Mouse (Mus musculus): ENCODE measurements at regions not wholly inside any gene's neighbourhood (a gene's known extent, or its start where the extent isn't known, plus 50 kb on each side); places are given as distances from the start of the nearest gene placed in this dataset.

DNA sequence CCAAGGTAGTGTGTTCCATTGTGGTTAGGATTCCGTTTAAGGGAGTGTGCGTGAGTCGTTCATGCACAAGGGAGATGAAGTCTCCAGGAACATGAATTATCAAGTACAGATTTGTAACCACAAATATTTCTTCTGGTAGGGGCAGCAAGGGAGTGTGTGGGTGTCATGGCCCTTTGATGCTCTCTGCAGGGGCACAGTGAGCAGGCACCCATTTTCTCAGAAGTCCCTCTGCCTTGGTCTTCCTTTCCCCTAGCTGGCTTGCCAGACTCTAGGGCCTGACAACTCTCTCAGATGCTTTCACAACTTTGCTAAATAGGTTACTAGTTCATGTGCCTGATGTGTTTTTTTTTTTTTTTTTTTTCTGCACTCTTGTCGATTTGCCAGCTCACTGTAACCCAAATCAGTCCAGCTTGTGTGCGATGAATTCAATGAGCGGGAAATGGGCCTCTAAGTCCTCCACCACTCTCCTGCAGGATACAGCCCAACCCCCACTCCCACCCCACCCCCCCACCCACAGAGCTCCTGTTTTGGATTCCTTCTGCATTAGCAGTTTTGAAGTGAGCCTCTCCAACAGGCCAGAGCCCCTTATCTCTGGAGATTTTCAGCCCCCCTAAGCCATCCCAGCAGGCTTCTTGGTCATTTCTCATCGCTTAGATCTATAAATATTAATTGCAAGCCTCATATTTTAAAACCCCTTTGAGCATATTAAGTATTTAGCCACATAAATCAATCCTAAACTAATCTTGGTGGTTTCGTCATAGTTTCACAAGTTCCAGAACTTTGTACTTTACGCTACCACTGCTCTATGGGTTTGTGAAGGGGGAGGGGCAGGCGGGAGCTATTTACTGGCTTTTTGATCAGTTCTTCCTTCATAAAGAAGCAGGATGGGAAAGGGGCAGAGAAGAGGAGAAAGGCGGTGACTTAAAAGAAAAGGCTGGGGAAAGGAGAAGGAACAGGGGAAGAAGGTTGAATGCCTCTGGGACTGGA is 628.4 kb upstream of the Cdh11 start:
- ATAC-seq (ENCODE audit: insufficient number of reproducible peaks, low FRiP score, low TSS enrichment) = no peak

DNA sequence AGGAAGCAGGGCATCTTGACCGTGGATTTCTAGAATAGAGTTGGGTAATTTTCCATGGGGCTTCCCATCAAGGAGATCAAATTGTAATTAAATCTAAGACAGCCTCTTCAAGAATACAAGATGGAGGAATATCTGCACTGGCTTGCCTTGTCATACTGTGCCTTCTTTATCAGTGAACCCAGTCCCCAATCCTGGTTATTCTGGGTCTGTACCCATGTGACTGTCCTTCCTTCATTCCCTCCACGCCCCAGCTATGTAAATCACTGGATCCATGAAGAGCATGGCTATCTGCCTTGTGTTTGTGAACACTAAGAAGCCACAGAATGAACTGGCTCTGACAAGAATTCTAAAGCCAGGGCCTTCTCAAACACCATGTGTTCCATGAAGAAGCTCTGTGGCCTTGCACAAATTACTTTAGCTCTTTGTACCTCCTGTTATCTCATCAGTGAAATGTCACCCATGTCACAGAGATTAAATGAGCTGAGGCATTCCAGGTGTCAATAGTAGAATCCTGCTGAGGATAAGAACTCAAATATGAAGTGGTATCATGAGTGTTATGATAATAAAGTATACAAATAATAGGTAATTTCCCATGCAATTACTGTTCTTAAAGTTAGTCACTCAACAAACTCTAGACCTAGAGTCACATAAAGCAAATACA is 637.0 kb upstream of the Cdh11 start:
- no peak for ATAC-seq (ENCODE audit: insufficient number of reproducible peaks, low FRiP score, low TSS enrichment)

DNA sequence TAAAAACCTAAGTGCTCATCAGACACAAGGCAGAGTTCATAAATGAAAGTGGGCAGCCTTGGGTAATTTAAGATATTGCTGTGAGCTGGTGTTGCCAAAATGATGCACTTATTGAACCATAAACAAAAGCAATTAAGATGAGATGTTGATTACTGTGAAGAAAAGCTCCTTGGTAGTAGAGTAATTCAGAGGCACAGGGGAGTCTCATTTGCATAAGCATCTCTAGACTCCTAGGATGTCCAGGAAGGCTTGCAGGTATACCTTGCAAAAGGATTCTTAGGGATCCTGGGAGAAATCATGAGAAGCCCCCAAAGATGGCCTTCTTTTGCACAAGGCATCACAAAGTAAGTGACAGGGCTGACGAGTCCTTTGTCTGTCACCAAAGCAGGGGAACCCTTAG is 640.5 kb upstream of the Cdh11 start:
- ATAC-seq (ENCODE audit: insufficient number of reproducible peaks, low FRiP score, low TSS enrichment) = no peak

DNA sequence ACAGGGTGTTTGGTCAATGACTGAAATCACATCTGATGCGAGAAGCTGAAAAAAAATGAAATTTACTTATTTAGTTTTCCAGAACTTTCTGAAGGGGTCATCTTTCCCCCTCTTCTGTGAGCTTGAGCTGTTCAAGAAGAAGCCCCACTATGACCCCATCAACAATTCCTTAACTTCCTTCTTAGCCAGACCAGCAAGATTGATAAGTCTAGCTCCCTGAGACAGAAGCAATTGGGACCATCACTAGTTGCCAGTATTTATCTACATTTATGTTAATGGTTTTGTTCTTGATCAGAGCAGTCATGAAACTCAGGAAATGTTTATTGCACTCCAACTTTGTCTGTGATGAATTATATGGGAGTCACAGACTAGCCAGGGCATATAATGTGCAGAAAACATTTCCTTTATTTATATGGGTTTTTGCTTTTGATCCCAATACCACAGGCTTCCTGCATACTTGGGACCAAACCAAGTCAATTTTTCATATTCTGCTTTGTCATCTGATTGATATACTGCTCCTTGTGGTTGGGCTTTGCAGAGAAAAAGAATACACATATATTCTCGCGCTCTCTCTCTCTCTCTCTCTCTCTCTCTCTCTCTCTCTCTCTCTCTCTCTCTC is 645.5 kb upstream of the Cdh11 start:
- no peak for ATAC-seq (ENCODE audit: insufficient number of reproducible peaks, low FRiP score, low TSS enrichment)

DNA sequence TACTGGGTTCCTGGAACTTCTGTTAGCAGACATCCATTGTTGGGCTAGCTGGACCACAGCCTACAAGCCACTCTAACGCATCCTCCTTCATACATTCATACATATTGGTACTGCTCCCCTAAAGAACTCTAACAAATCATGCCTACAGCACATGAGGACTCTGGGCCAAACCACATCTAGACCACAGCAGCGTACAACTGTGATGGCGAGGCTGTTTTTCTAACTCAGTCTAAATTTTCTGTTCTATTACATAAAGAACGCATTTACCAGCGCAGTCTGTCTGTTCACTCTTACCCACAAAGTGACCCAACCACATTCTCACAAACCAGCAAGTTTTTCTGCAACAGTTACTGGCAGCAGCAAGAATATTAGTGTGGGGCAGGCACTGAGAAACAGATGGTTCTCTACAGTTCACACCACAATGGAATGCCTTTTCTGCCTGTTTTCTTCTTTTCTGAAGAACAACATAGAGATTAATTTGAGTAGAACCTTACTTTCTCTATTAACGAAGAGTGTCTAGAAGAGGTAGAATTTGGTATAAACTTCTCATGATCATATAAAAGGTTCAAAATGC is 648.2 kb upstream of the Cdh11 start:
- no peak for ATAC-seq (ENCODE audit: insufficient number of reproducible peaks, low FRiP score, low TSS enrichment)

DNA sequence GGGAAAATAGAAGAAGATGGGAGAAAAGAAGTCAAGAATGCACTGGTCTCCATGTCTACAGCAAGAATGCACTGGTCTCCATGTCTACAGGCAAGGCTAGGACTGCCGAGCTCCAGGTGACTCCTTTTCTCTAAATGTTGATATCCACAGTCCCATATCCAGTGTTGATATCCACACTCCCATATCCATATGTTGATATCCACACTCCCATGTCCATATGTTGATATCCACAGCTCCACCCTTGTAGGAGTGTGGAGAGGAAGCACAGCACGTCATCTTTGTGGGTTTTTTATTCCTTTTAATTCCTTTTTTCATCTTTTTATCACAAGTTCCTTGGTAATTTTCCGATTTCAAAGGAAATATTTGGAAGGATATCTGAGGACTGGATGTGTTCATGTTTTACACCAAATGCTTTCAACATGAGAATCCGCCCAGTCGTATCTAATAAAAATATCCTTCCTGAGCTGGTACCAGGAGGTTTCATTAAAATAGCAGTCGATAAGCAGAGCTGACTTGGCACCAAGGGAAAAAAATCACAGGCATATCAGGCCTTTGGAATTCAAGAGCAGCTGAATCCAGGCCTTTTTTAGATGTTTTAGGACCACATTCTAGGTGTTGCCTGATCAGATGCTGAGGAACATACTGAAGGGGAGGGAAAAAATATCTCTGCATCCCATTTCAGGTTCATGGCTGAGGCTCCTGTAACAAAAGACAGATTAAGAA is 653.7 kb upstream of the Cdh11 start:
- ATAC-seq (ENCODE audit: insufficient number of reproducible peaks, low FRiP score, low TSS enrichment) = no peak

DNA sequence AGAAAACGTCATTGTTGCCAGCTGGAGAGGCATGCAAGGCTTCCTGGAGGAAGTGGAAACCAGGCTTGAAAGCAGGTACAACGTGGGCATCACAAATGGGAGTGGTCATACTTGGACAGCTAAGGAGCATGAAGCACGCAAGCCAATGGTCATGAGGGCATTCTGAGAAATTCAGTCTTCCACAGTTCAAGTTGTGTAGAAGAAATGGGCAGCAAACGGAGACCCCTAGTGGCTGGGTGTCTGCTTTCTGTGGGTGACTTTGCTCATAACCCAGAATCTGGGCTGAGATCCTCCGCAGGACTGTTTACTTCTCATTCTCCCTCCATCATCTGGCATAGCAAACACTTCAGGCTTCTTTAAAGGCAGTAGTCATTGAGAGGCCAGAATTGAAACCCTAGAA is 655.7 kb upstream of the Cdh11 start:
- no peak for ATAC-seq (ENCODE audit: insufficient number of reproducible peaks, low FRiP score, low TSS enrichment)

DNA sequence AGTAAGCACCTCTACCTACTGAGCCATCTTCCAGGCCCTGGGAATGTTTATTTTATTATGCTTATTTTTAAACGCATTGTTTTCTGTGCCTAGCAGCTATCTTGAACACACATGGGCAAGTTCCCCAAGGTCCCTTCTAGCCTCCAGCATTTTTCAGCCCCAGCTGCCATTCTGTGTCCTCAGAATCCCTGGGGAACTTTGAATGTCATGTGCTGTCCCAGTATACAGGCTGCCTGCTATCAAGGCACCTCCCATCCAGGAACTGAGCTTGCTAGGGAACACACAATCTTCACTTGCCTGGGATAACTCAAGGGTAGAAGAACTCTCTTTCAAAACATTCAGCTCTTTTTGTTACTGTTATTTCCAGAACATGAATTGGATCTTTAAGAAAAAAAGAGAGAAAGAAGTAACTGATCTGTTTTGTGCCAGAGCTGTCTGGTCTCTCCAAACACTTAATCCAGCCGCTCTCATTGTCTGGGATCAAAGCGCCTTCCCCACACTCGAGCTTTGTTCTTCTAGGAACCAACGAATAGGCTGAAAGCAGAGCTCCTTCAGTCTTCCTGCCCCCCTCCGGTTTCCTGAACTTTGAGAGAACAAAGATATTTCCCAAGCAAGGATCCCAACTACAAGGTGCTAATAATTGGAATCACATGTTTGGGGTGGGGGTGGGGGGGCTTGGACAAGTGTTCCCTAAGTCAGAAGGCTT is 657.1 kb upstream of the Cdh11 start:
- ATAC-seq (ENCODE audit: insufficient number of reproducible peaks, low FRiP score, low TSS enrichment) = no peak

DNA sequence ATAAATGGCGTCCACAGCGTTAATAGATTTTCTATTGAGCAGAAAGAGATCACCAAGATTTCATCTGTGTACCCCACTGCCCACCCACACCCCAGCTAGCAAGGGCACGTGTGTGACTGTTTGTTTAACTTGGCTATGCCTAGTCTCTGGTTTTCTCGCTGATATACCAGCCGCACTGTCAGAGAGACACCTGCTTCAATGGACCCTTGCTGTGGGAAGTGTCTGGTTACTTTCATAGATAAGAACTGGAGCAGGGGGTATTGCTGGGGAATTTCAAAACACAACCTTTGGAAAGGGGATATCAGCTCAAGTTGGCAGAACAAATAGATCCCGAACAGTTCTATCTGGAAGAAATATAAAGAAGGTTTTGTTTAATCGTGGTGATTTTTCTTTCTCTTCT is 656.8 kb upstream of the Cdh5 start:
- ATAC-seq (ENCODE audit: insufficient number of reproducible peaks, low FRiP score, low TSS enrichment) = no peak

DNA sequence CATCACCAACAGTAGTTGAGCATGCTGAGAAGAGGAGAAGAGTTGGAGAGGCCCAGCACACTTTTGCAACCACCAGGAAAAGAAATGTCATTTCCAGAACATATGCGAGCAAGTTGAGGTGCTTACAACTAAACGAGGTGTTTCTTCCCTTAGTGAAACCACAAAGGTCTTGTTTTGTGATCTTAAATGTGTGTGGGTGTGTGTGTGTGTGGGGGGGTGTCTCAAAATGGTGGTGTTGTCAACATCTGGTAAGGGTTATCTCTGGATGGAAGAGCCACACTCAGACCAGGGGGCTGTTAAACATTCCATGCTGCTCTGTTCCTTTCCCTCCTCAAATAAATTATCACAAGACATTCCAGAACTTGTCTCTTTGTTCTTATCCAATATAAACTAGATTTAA is 656.0 kb upstream of the Cdh5 start:
- no peak for ATAC-seq (ENCODE audit: insufficient number of reproducible peaks, low FRiP score, low TSS enrichment)

DNA sequence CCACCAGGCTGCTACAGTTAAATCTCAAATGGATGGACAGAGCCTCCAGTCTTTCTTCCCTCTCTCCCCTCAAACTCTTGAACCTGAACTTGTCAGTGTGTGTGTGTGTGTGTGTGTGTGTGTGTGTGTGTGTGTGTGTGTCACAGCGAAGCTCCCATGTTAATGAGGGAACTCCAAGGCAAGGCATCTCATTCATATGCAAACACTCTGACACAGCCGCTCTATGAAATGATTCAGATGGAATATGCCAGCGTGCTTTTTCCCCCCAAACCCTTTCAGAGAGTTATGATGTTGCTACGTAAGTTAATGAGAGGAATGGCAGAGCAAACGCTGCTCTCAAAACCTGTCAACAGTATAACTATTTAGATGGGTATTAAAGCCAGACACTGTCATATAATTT is 653.5 kb upstream of the Cdh5 start:
- ATAC-seq (ENCODE audit: insufficient number of reproducible peaks, low FRiP score, low TSS enrichment) = no peak

DNA sequence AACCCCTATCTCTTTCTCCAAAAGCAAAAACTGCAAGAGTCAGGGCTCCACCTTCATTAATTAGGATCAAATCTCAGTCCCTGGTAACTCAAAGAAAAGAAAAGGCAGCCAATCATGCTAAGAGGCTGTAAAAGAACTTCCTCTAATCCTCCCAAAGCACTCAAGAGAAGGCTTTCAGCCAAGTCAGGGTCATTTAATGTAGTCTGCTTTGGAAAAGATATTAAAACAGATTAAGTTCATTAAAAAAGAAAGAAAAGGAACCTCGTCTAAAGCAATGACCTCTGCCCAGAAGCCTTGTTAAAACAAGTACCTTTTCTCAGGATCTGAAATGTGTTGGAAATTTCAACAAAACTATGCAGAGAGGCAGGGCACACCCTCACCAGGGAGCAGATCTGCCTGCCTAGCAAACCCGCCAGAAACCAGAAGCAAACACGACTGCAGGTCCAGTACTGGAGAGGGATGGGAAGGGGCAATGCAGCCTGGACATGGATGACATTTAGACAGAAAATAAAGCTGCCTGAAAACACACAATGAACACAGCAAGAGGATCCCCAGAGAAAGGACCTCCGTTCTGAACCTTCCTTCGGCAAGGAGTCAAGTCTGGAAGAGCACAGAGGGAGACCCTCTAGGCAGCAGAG is 649.9 kb upstream of the Cdh5 start:
- ATAC-seq (ENCODE audit: insufficient number of reproducible peaks, low FRiP score, low TSS enrichment) = no peak

DNA sequence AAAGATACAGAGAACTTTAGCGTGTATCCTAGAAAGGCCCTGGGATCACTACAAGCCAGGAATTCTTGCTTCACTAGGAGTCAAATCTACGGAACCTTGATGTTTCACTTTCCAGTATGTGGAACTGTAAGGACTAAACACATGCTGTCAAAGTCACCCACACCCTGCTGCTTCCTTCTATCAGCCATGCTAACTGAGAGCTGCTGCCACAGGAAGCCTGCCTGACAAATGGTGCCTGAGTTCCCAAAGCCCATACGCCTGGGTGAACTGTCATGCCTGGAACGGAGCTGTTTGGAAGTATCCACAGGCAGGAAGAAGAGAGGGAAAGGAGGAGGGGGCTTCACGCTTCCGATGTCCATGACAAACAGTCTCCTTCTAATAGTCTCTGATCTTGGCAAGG is 644.2 kb upstream of the Cdh5 start:
- ATAC-seq (ENCODE audit: insufficient number of reproducible peaks, low FRiP score, low TSS enrichment) = no peak

DNA sequence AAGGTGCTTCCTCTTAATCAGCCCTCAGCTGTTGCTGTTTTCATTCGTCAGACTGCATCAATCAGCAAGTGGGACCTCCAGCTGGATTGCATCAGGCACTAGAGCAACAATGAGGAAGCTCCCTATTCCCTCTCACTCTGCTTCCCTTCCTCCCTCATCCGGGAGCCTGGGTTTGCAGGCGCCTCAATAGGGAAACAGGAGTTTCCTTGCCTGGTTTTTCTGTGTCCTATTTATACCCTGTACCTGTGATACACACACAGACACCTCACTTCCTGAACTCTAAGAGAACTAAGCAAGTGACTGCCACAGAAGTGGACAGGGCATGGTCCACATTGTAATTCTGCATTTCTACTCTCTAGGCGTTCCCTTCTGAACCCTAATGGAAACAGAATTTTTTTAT is 637.9 kb upstream of the Cdh5 start:
- no peak for ATAC-seq (ENCODE audit: insufficient number of reproducible peaks, low FRiP score, low TSS enrichment)

DNA sequence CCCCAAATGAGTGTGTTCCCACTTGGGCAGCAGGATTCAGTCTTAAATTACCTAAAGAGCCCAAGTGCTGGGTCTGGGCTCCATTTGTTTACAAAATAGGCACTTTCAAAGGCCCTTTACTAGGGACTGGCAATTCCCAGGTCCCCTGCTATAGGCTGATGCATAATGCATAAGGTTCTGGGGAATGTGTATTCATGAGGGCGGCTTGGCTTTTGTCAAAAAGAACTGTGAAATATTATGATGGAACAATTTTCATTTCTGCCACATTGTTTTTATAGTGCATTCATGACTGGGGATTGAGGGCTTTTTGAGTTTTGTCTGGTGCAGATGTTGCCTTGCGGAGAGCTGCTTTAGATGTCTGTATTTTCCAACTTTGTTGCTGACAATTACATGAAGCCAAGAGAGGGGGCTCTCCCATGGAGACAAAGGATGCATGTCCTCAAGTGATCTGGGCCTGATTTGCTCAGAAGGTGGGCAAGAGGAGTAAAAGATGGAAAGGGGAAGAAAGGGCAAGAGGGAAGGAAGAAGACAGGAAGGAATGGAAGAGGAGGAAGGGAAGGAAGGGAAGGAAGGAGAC is 636.6 kb upstream of the Cdh5 start:
- ATAC-seq (ENCODE audit: insufficient number of reproducible peaks, low FRiP score, low TSS enrichment) = no peak

DNA sequence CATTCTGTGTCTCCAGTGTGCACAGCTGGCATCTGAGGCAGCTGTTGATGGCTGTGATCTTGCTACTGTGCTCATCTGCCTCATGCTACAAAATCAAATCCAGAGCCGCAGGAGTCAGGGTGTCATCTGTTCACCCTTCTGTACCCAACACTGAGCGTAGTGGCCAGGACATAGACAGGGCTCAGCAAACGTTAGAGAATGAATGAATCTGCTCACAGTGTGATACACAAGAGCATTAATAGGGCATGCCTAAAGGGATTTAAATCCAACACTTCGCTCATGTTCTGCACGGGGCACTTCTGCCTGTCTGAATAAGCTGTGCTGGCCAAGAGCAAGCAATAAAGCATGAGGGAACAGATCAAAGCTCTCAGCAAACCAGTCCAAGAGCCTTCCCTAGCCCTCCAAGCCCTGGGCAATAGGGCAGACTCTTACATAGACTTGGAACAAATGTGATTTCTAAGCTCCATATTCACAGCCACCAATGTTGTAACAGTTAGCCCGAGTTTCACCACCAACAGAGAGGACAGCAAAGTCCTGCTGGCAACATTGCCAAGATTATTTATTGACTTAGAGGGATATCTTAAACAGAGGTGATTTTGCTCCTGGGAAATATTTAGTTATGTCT is 633.8 kb upstream of the Cdh5 start:
- no peak for ATAC-seq (ENCODE audit: insufficient number of reproducible peaks, low FRiP score, low TSS enrichment)

DNA sequence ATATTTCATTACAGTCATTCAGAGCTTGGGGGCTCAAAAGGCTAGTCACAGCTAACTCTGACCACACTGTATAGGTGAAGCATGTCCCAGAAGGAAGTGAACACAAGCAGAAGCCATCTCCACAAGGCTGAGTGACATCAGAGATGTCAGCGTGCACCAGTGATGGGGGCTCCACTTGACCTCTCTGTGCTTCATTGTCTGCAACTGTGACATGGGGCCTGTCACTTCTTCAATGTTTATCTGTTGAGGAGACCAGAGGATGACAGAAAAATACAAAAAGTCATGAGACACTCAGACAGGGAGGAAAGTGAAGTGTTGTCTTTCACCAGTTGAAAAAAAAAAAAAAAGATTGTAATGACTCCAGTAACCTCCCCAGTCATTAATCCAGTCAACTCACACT is 632.4 kb upstream of the Cdh5 start:
- ATAC-seq (ENCODE audit: insufficient number of reproducible peaks, low FRiP score, low TSS enrichment) = no peak

DNA sequence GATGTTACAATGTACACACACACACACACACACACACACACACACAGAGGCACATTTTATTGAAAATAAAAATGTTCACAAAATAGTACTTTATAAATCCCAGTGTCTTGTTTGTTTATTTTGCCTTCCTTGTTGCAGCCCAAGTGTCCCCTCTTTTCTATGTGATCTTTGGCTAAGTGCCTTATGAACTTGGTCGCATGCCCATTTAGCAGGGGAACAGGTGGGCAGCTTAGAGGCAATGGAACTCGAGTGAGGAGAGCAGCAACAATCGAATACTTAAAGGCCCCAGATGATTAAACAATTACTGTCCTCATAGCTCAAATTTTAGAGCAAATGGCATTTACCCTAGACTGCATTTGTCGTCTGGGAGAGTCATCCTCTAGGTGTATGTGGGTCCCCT is 631.1 kb upstream of the Cdh5 start:
- ATAC-seq (ENCODE audit: insufficient number of reproducible peaks, low FRiP score, low TSS enrichment) = no peak

Data from cerebellum, adult (tissue).